ENCODE assay signal across 7 mouse cellular contexts in genomic region chr17:34024317-34024821, GRCm38 (mm10). TPM values are rescaled to one million over a fixed set of nuclear protein-coding genes. Genes with fewer than 3 reads are reported as not detected.
A peak's percentile ranks its signal among the peaks of the same experiment; 100 is the strongest.
DNase-seq lines count a peak whose midpoint lies in the region; ATAC-seq lines count a peak whose summit lies in the region.

Gene Ring1, minus strand, starts transcription at chr17:34024680.

- DNase-seq in adipocyte (ENCODE audit: low spot score): peak; percentile 78
- DNase-seq in embryo, embryonic 10 days (ENCODE audit: low spot score): peak; percentile 94
- peak; percentile 88 for DNase-seq in gastrocnemius, postnatal 14 days
- DNase-seq in left cerebral cortex, postnatal 25 days (ENCODE audit: low spot score in 2 of 2): peak; percentile 91 to 93
- DNase-seq in mesoderm, embryonic 11.5 days (ENCODE audit: low read depth, low spot score): peak; percentile 92
- peak; percentile 68 for DNase-seq in skeletal muscle tissue, adult 2 months (ENCODE audit: low read depth, low spot score)

- intact Hi-C loops in gastrocnemius, postnatal 14 days (cut with DNase I; ENCODE audit: low total_unique reads): no loop called here
- intact Hi-C loops in left cerebral cortex, postnatal 25 days (cut with DNase I): no loop called here

- ATAC-seq in inflammation-experienced regulatory T-cells, adult 6 months: peak; percentile 44

RNA-seq across cellular contexts. Expression of gene Ring1, which starts in this region (rescaled TPM):
- 10 to 100 TPM; 11.3 to 13.1 TPM for total RNA-seq in gastrocnemius, postnatal 14 days (2021)
- 1 to 10 TPM; 1.6 to 2.8 (median 2.5) TPM for polyA plus RNA-seq in inflammation-experienced regulatory T-cells, adult 6 months (2017; shearing (Covaris generic))
- 10 to 100 TPM; 28.4 to 32.2 TPM for total RNA-seq in left cerebral cortex, postnatal 25 days (2021)

Comparison
In these comparisons a context has a peak if more than half of its experiments do, and no peak if none do; other contexts are left out.
1. Peak in every context shown above with its lines: DNase-seq and ATAC-seq.